Mouse (Mus musculus): ENCODE results near the gene Cldn13. TPM values are rescaled to one million over a fixed set of nuclear protein-coding genes. Genes with fewer than 3 reads are reported as not detected.
A peak's percentile ranks its signal among the peaks of the same experiment; 100 is the strongest.

Gene Cldn13
- total and polyA plus RNA-seq, 3 experiments = 0.10 TPM; not detected in 2

DNA sequence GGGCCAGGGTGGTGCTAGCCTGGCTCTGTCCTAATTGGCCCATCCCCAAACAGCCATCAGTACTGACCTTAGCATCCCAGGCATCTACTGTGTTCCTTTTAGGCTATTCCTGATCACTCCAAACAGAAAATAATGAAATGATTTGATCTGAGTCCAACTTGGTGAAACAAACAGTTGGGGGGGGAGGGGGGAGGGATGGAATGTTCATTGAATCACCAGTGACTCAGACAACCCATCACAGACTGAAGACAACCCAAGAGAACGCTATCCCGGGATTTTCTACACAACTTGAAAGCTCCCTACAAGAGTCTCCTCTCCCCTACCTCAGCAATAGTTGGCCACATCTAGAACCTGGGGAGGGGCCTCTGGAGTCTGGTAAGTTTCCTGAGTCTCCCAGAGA, 3.4 kb downstream of the Cldn13 start:
- no peak for DNase-seq
- 63% methylated on average over 2 of the region's 2 CpGs for WGBS
- H3K79me2 ChIP-seq (replicated peaks; ENCODE audit: control insufficient read depth, insufficient read depth, low read length) = no peaks in the 10 kb centered on the region
- no peak overlapping the region for H3K27ac ChIP-seq
- no peaks in the 10 kb centered on the region for H3K4me1 ChIP-seq (ENCODE audit: control insufficient read depth, insufficient read depth, low read length)
- H3K4me3 ChIP-seq = no peak overlapping the region
- no peak overlapping the region for H3K9ac ChIP-seq (ENCODE audit: low read depth, low read length)
- no peaks in the 10 kb centered on the region for H3K36me3 ChIP-seq (ENCODE audit: control insufficient read depth, insufficient read depth, low read length)
- intact Hi-C loops (cut with DNase I) = loop anchor here (5.0 kb wide), 1 partner anchor 370 kb away; no protein-coding TSS in a partner anchor
- TF ChIP-seq EP300 (IDR thresholded peaks at IDR 0.05; ENCODE audit: insufficient read depth, low read depth, low read length) (no peak), CTCF (IDR thresholded peaks at IDR 0.05) (no peak), POLR2A (IDR thresholded peaks at IDR 0.05; ENCODE audit: insufficient read depth, low read depth, low read length) (no peak)
- no peaks in the 10 kb centered on the region for H3K27me3 ChIP-seq (ENCODE audit: control insufficient read depth, insufficient read depth, low read length)

DNA sequence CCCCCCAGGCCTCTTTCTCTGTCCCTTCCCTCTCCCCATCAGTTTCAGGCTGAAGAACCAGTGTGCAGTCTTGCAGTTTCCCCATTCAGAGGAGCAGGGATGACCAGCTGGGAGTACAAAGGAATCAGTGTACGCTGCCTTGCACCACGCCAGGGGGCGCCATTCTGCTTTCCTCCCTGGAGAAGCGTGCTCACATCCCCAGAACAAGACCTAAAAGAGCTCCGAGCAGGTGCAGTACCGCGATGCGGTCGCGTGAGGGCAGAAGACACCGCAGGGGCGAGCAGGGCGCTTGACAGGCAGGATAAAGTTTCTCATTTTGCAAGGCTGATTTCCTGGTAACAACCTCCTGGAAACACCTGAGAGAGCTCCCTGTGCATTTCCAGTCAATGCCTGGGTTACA, 8.2 kb downstream of the Cldn13 start:
- no peak overlapping the region for H3K4me3 ChIP-seq
- no peaks in the 10 kb centered on the region for H3K4me1 ChIP-seq (ENCODE audit: control insufficient read depth, insufficient read depth, low read length)
- no peak overlapping the region for H3K27ac ChIP-seq
- TF ChIP-seq EP300 (IDR thresholded peaks at IDR 0.05; ENCODE audit: insufficient read depth, low read depth, low read length) (peak; percentile 83), CTCF (IDR thresholded peaks at IDR 0.05) (peak; percentile 94), POLR2A (IDR thresholded peaks at IDR 0.05; ENCODE audit: insufficient read depth, low read depth, low read length) (no peak)
- intact Hi-C loops (cut with DNase I) = loop anchor here (1.0 to 10.0 kb wide), 2 partner anchors 58 to 292 kb away; partner anchors contain the start of gene Lat2
- H3K79me2 ChIP-seq (replicated peaks; ENCODE audit: control insufficient read depth, insufficient read depth, low read length) = no peaks in the 10 kb centered on the region
- 2% methylated on average over 13 of the region's 13 CpGs for WGBS
- H3K27me3 ChIP-seq (ENCODE audit: control insufficient read depth, insufficient read depth, low read length) = no peaks in the 10 kb centered on the region
- H3K36me3 ChIP-seq (ENCODE audit: control insufficient read depth, insufficient read depth, low read length) = no peaks in the 10 kb centered on the region
- H3K9ac ChIP-seq (ENCODE audit: low read depth, low read length) = no peak overlapping the region
- DNase-seq = peak; percentile 88 to 94

DNA sequence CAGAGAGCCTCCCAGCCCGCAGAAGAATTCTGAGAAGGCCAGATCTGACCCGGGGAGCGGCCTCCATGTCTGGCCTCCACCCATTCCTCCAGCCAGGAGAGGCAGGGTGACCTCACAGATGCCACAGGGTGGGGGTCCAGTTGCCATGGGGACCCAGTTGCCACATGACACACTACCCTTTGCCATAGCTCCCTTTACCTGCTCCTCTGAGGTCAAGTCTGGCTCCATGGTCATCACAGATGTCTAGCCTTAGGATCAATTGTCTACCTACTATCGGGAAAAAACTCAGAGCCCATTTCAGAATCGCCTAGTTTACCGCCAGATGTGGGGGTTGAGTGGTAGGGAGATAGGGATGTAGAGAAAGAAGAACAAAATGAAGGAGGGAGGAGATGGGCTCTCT, 8.7 kb downstream of the Cldn13 start, which contains the start of gene Tmem270:
Tmem270 (minus strand) TSS at position 101 of the 400 bp plus-strand sequence.
- TF ChIP-seq POLR2A (IDR thresholded peaks at IDR 0.05; ENCODE audit: insufficient read depth, low read depth, low read length) (no peak), CTCF (IDR thresholded peaks at IDR 0.05) (no peak), EP300 (IDR thresholded peaks at IDR 0.05; ENCODE audit: insufficient read depth, low read depth, low read length) (no peak)
- Histone ChIP-seq H3K27me3 (ENCODE audit: control insufficient read depth, insufficient read depth, low read length) (no peaks in the 10 kb centered on the region), H3K9ac (ENCODE audit: low read depth, low read length) (no peak within 1 kb of the TSS), H3K4me3 (no peak within 1 kb of the TSS), H3K36me3 (ENCODE audit: control insufficient read depth, insufficient read depth, low read length) (no peaks in the 10 kb centered on the region), H3K79me2 (replicated peaks; ENCODE audit: control insufficient read depth, insufficient read depth, low read length) (no peaks in the 10 kb centered on the region), H3K27ac (no peak within 1 kb of the TSS), H3K4me1 (ENCODE audit: control insufficient read depth, insufficient read depth, low read length) (no peaks in the 10 kb centered on the region)
- intact Hi-C loops (cut with DNase I) = loop anchor here (1.0 to 10.0 kb wide), 2 partner anchors 59 to 292 kb away; partner anchors contain the start of gene Lat2
- no peak for DNase-seq
- 83% methylated on average over 6 of the region's 6 CpGs for WGBS

DNA sequence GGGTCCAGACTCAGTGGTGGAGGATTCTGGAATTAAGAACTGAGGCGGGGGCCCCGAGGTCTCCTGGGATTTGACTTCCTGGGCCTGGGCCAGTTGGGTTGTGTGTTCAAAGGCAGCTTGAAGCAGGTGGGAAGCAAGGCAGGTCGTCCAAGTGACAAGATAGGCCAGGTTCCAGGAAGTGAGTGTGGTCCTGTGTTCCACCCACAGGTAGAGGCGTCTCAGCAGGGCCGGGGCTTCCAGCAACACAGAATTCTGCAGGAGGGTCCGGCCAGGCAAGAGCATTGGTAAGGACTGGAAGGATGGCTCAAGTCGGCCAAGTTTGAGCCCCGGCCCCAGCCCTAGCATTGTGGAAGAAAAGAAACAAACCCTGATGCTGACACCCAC, 13.7 kb downstream of the Cldn13 start:
- Histone ChIP-seq H3K27ac (no peak overlapping the region), H3K36me3 (ENCODE audit: control insufficient read depth, insufficient read depth, low read length) (no peaks in the 10 kb centered on the region), H3K4me1 (ENCODE audit: control insufficient read depth, insufficient read depth, low read length) (no peaks in the 10 kb centered on the region), H3K79me2 (replicated peaks; ENCODE audit: control insufficient read depth, insufficient read depth, low read length) (no peaks in the 10 kb centered on the region), H3K9ac (ENCODE audit: low read depth, low read length) (no peak overlapping the region), H3K4me3 (no peak overlapping the region), H3K27me3 (ENCODE audit: control insufficient read depth, insufficient read depth, low read length) (no peaks in the 10 kb centered on the region)
- TF ChIP-seq POLR2A (IDR thresholded peaks at IDR 0.05; ENCODE audit: insufficient read depth, low read depth, low read length) (no peak), EP300 (IDR thresholded peaks at IDR 0.05; ENCODE audit: insufficient read depth, low read depth, low read length) (no peak), CTCF (IDR thresholded peaks at IDR 0.05) (no peak)
- no peak for DNase-seq
- WGBS = 69% methylated on average over 8 of the region's 8 CpGs
- intact Hi-C loops (cut with DNase I) = loop anchor here (5.0 to 10.0 kb wide), 3 partner anchors 119 to 399 kb away; partner anchors contain the start of gene Lat2

DNA sequence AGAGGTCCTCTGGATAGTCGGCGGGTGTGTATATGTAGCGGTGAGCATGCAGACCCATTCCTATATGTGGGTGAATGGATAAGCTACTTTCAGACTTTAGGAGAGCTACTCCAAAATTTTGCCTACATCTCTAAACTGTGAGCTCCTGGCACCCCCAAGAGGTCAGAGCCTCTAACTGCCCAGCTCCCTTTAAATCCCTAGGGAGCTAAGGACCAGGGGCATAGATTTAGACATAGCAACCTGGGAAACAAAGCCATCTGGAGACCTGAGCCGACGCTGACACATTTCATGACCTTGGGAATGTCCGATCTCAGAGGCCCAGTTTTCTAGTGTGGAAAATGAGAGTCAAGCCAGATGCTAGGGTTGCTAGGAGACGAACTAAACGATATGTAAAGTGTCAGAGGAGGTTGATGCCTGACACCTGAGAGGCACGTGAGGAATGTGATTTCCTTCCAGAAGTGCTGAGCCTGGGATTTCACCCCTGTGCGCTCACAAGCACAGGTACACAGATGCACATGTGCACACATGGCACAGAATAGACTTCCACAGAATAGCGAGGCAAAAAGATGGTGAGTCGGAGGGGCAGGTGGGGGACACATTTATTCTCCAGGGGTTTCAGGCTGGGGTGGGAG, 14.2 kb downstream of the Cldn13 start:
- Histone ChIP-seq H3K79me2 (replicated peaks; ENCODE audit: control insufficient read depth, insufficient read depth, low read length) (no peaks in the 10 kb centered on the region), H3K4me1 (ENCODE audit: control insufficient read depth, insufficient read depth, low read length) (no peaks in the 10 kb centered on the region), H3K36me3 (ENCODE audit: control insufficient read depth, insufficient read depth, low read length) (no peaks in the 10 kb centered on the region), H3K4me3 (no peak overlapping the region), H3K9ac (ENCODE audit: low read depth, low read length) (no peak overlapping the region), H3K27me3 (ENCODE audit: control insufficient read depth, insufficient read depth, low read length) (no peaks in the 10 kb centered on the region), H3K27ac (no peak overlapping the region)
- TF ChIP-seq CTCF (IDR thresholded peaks at IDR 0.05) (peak; percentile 88), EP300 (IDR thresholded peaks at IDR 0.05; ENCODE audit: insufficient read depth, low read depth, low read length) (peak; percentile 92), POLR2A (IDR thresholded peaks at IDR 0.05; ENCODE audit: insufficient read depth, low read depth, low read length) (no peak)
- peak; percentile 62 to 72 for DNase-seq
- intact Hi-C loops (cut with DNase I) = loop anchor here (5.0 to 10.0 kb wide), 3 partner anchors 119 to 399 kb away; partner anchors contain the start of gene Lat2
- 36% methylated on average over 12 of the region's 12 CpGs for WGBS

DNA sequence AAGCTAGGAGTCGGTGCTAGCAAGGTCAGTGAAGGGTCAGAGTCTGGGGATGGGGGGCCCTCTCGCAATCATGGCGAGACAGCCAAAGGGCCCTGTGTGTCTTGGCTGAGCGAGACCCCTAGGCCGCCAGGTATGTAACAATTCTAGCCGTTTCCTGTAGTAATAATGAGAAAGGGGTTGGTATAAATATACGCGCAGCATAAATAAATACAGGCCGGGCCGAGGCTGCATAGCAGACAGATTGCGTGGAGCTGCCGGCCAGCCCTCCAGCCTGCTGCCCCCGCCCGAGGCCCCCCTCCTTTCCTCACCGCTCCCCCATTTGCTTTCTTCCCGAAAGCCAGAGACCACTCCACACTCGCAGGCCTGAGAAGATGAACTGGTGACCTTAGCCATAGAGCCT, 17.7 kb downstream of the Cldn13 start:
- peaks cover 1% of the 10 kb centered on the region for H3K4me1 ChIP-seq (ENCODE audit: control insufficient read depth, insufficient read depth, low read length)
- 88% methylated on average over 17 of the region's 17 CpGs for WGBS
- H3K27me3 ChIP-seq (ENCODE audit: control insufficient read depth, insufficient read depth, low read length) = no peaks in the 10 kb centered on the region
- no peak overlapping the region for H3K27ac ChIP-seq
- TF ChIP-seq EP300 (IDR thresholded peaks at IDR 0.05; ENCODE audit: insufficient read depth, low read depth, low read length) (no peak), CTCF (IDR thresholded peaks at IDR 0.05) (no peak), POLR2A (IDR thresholded peaks at IDR 0.05; ENCODE audit: insufficient read depth, low read depth, low read length) (no peak)
- intact Hi-C loops (cut with DNase I) = loop anchor here (10.0 kb wide), 1 partner anchor 503 kb away; no protein-coding TSS in a partner anchor
- DNase-seq = no peak
- no peaks in the 10 kb centered on the region for H3K79me2 ChIP-seq (replicated peaks; ENCODE audit: control insufficient read depth, insufficient read depth, low read length)
- H3K9ac ChIP-seq (ENCODE audit: low read depth, low read length) = no peak overlapping the region
- H3K4me3 ChIP-seq = no peak overlapping the region
- H3K36me3 ChIP-seq (ENCODE audit: control insufficient read depth, insufficient read depth, low read length) = no peaks in the 10 kb centered on the region
